Mouse (Mus musculus) spleen, adult 18-20 months (tissue): ENCODE measurements around the gene Glud1.
A peak's percentile ranks its signal among the peaks of the same experiment; 100 is the strongest.
"Not testable (repeated sequence)": the region's sequence is repeated elsewhere in the genome, so short reads cannot be mapped to it uniquely, and the experiment has no call there.

Experiments used
- DNase-seq, 2 experiments: peaks; one replicate each; pipeline ENCODE4 v3.0.0; 2022; ENCODE audit warnings: mixed read lengths in 2 of 2

Gene Glud1

DNA sequence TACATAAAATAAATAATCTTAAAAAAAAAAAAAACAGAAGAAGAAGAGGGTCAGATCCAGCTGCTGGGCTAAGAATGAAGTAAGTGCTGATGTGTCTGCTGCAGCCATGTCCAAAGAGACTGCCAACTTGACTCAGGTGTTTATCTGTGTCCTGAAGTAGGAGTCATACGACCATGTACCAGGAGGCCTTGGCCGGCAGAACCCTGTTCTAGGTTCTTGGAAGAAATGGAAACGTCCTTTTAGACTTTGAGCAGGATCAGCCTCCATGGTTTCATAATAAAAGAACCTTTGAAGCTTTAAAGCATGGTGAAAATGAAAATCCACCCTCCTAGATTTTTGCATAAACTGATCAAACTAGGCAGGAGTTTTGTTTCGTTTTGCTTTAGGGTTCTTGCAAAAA lies 43.9 kb downstream of the Glud1 start:
- no peak for DNase-seq

DNA sequence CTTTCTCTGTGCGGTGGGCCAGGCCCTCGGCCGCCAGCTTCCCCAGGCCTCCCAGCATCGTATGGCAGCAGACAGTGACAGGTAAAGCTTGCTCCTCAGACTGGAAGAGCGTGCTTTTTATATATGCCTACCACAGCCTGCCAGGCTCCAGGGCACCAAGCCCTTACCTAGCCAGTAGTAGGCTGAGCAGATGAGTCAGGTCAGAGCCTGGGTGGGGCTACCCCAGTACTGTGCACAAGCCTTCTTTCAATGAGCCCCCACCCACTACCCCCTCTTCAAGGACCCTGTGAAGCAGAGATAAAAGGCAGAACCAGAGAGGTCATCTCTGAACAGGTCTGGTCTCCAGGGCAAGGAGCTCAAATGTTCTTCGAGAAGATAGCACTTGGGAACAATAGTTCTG lies 44.8 kb downstream of the Glud1 start, which contains the start of gene Fam25c:
Gene Fam25c (minus strand): TSS at position 133 of the 400 bp plus-strand sequence.
- DNase-seq: no peak

DNA sequence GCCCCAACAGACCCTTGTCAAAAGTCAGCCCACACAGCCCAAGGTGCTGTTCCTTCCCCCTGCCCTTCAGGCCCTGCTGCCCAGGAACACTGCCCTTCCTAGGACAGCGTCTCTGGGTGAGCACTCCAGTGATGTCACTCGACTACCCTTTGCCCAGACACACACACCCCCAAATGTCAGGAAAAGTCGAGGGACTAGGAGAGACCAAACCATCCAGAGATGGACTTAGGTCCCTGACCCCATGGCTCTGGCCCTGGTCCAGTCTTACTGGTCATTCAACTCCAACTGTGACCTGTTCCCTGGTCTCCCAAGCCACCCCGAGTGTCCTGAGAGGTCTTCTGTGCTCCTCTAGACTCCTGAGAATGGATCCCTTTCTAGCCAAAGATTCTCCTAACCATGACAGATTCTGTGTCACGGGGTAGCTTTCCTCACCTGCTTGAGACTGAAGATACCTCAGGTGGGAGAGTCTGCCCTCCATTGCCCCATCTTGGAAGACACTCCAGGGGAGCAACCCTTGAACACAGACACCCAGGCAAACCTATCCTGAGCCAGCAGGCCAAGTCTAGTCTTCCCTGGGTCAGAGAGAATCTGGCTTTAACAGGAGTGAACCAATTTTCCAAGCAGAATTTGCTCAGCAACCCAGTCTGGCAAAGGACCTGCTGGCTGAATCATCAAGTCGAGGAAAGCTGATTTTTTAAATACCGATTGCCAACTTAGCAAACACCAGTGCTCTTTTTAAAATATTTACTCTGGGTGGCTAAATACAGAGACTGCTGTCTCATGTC lies 47.3 kb downstream of the Glud1 start:
- no peak for DNase-seq

DNA sequence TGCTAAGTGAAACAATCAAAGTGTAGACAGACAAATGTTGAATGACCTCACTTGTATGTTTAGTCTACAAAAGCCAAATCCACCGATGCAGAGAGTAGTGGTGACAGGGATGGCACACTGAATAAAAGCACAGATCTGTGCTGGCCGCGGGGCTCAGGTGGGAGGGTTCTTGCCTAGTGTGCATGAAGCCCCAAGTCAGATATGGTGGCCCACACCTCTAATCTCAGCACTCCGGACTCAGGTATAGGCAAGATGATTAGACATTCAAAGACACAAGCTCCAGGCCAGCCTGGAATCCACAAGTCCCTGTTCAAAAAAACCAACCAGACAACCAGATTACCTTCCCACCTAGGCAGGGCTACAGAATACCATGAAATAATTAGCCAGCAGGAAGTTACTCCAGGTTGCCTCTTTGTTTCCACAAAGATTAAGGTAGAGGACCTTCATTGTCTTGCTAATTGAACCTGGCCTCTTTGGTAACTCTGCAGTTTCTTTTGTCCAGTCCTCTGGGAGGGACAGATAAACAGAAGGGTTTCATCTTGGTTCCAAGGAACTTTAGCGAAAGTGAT lies 49.2 kb downstream of the Glud1 start:
- DNase-seq: no peak

DNA sequence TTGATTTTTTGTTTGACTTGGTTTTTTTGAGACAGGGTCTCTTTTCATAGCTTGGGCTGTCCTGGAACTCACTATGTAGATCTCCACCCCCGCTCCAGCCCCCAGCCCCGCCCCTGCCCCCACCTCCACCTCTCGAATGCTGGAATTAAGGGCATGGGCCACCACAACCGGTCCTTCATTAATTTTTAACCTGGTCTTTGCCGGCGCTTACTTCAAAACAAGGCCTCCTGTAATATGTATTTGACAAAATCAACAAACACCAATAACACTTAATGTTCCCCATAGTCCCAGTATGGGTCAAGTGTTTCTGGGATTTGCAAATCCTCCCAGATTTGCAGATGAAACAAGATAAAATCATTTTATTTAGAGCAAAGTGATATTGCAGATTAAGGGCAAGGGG lies 49.7 kb downstream of the Glud1 start:
- no peak for DNase-seq

DNA sequence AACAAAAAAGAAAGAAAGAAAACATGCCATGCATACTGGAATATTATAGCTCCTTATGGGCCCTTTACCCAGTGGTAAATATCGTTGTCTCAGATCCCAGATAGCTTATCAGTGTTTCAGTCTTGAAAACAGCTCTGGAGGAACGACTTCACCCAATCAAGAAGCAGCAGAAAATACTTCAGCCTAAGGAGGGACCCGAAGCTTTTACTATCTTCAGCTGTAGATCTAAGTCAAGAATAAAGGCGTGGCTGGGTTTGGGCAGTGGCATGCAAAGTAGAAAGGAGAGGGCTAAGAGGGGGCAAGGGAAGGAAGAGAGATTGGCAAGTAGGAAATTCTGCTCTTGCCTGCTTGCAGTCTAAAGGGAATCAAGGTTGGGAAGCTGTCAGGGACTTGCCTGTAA lies 51.6 kb downstream of the Glud1 start:
- DNase-seq: no peak

DNA sequence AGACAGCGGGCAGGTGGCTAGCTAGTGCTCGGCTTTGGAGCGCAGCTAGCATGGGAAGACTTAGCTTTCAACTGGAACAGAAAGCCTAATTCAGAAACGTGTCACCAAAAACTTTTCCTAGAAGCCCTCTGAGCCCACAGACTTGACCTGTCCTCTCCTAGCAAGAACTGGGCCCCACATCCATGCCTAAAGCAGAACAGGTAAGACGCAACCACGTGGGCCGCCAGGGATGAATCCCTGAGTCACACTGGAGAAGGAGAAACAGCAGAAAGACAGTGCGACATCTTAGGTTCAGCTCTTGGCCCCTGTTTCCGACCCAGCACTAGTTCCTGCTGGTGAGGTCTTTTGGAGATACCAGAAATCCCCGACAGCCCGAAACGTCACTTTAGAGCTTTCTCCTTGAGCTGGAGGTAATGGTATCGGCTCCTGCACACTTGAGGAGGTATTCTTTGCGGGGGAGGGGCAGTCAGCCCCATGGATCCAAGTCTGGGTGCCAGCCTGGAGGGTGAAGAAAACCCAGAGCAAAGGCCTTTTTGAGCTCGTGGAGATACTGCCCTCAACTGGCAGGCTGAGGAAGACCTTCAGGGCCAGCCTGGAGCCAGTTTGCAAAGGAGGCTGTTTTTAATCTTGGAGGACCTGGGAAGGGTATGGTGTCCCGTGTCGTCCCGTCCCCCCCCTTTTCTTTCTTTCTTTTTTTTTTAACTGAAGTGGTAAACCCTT lies 52.4 kb downstream of the Glud1 start:
- peak in 1 of 2 experiments; percentile 26 for DNase-seq

DNA sequence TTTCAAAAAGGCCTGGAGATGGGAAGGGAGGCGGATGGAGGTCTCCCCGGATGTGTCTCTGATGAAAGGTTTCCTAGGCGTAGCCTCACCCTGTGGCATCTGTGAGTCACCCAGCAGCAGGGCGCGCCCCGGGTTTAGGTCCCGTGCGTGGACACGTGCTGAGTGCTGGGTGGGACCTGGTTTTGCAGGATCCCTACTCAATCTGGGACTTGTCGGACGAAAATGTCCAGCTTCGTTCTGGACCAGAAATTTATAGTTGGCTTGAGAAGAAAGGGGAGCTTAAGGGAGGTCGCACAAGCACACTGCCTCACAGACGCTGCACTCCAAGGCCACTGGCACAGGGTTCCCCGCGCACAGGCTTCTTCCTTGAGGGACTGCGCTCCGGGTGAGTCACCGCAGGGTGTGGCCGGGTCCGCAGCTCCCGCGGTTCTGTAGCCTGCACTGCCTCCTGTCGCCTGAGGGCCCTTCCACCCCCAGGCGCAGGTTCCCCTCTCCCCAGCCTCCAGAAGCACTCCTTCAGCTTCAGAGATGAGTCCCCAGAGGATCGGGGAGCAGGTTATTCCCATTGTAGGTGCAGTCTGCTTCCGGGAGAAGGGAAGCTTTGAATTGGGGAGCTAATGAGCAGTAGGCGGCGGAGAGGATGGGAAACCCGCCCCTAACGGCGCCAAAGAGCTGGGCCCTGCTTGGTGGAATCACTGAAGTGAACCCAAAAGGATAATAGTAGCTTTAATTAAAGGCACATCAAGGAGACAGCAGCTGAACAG lies 53.1 kb downstream of the Glud1 start:
- peak in 1 of 2 experiments; percentile 14 for DNase-seq

DNA sequence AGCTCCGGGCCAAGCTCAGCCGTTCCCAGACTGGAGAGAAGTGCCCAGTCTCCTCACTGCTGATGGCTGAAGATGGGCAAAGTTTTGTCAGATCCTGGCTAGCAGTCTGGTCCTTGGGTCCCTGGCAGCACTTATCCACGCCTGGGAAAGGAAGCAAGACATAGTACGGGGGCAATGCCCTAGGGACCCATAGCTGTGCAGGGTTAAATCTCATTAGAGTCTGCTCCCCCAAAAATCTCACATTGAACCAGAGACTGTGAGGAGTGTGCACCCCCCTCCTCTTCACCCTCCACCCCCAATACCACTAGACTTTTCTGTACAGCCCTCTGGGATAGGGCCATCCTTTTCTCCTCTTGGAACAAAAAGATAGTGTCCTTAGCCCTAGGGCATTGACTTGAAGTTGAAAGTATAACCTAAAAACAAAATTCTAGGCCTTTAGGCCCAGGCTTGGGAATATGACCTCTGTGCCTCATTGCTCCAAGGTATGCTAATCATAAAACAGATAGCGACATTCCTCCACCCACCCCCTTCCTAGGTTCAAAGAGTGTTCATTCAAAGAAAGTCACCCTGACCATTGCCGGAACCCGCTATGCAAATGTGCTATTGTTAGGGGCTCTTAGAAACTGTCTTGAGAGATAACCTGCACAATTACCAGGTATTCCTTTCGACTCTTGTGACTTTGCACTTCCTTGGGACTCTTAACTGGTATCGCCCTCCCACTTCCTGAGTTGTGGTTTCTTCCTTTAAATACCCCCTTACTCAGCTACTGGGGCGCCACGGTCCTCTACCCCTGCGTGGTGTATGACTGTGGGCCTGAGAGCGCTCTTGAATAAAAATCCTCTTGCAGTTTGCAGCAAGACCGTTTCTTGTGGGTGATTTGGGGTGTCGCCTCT lies 54.0 kb downstream of the Glud1 start:
- DNase-seq: not testable (repeated sequence)

DNA sequence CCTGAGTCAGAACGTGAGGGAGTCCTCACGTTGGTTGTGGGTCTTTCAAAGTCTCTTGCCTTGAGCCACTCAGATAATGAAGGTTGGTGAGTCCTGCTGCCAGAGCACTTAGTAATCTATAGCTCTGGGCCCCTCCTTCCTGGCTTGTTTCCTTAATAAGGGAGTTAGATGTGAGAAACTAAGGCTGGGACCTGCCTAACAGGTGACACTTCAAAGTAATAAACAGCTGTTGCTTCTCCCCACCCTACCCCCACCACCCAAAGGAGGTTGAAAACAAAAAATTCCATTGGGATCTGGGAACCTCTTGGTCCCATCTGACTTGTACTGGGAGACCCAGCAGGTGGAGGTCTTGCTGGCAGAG lies 54.6 kb downstream of the Glud1 start:
- DNase-seq: no peak

DNA sequence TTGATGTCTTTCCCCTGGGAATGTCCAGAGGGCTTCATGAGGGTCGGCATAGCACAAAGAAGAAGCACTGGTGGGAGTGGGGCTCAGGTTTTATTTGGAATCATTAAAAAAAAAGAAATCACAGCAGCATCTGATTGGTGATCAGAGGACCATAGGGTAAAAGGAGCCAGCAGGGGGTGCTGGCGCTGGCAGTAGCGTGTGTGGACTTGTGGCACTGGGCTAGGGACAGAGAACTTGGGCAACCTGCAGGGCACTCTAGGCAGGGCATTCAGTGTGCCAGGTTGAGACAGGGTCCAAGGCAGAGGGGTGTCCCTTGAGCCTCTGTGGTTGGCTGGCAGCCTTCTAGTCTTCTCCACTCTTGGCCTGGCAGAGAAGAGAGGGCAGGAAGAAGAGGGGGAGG lies 59.7 kb downstream of the Glud1 start:
- DNase-seq: no peak

DNA sequence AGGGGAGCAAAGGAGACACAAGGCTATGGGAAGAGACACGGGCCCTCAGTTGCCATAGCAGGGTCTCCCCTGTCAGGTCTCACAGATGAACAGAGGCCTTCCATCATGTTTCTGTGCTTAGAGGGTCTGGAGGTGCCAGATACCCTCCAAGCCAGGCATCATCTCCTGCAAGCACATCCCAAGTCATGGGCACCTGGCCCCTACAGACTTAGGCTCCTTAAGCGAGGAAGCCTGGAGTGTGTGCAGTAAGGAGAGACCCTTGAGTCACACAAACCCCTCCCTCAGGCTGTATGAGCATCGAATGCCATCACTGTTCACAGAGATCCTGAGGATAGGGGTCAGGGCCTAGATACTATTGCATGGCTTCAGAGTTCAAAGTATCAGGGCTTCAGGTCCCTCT lies 60.4 kb downstream of the Glud1 start:
- no peak for DNase-seq

DNA sequence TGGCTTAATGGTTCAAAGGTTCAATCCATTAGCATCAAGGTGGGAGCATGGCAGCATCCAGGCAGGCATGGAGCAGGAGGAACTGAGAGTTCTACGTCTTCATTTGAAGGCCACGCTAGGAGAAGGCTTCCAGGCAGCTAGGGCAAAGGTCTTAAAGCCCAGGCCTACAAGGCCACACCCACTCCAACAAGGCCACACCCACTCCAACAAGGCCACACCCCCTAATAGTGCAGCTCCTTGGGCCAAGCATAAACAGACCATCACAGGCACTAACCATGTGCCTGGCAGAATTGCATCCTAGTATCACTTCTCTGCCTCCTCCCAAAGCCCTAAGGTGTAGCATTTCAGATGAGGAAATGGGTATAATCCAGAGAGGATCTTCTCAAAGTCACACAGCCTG lies 61.2 kb downstream of the Glud1 start:
- no peak for DNase-seq

DNA sequence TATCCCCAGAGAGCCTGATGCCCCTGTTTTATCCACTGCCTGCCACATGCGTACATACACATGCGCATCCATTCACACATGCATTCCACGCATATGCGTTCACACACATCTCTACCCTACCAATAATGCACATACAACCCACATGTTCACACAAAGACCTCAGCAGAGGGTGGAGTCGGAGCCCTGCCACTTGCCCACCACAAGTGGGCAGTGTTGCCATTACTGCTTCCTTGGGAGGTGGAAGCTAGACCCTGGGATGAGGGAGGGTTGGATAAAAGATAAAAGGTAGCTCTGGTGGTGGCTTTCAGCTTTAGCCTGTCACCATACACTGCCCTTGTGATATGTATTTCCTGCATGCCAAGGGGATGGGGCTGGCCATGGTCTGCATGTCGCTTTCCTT lies 62.1 kb downstream of the Glud1 start:
- DNase-seq: peak in 1 of 2 experiments; percentile 19

DNA sequence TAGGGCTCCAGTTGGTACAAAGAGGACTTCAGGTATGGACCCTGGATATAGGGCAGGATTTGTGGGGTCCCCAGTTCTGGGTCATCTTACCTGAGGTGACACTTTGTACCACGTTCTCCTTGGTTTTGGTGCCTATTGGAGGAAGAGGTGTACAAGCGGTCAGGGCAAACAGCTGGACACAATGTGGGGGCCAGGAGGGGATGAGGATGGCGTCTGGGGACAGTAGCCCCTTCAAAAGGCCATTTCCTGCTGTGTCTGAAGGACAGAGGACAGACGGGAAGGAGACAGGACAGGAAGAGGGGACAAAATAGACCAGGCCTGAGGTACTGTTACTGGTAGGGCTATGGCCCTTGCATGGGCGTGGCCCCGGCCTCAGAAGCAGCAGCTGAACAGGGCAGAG lies 63.1 kb downstream of the Glud1 start:
- no peak for DNase-seq

DNA sequence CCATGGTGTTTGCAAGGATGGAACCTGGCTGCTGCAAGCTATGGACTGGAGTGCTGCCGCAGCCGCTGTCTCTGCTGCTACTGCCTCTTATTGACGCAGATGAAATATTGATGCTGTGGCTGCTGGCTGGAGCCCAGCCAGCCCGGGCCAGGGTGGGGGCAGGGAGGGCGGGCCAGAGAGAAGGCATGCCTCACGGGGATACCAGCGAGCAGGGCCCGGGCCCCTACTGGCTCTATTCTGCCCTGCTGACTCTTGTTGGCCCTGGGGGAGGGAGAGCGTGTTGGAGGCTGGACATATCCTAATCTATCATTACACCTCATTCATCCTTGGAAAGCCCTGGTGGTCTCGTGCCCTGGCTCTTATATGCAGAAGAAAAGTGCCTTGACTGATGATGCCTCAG lies 64.0 kb downstream of the Glud1 start, which contains the start of gene Sncg:
Gene Sncg (minus strand): TSS at position 213 of the 400 bp plus-strand sequence.
- DNase-seq: no peak

DNA sequence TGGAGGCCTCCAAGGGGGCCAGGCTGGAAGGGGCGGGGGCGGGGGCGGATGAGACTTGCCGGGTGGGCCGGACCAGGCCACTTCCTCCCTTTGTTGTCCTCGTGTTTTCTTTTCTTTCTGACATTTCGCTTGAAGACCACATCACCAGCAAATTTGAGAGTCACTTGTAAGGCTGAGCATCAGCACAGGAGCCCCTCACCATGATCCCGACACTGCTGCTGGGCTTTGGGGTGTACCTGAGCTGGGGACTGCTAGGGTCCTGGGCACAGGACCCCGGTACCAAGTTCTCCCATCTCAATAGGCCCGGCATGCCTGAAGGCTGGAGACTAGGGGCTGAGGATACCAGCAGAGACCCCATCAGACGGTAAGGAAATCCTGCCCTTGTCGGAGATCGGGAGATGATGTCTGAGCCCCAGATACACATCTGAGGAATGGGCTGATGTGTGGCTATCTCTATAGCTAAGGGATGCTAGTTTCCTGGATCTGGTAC lies 64.9 kb downstream of the Glud1 start, which contains the start of gene Mmrn2:
Gene Mmrn2 (plus strand): TSS at position 51 of the 490 bp plus-strand sequence.
- no peak for DNase-seq

DNA sequence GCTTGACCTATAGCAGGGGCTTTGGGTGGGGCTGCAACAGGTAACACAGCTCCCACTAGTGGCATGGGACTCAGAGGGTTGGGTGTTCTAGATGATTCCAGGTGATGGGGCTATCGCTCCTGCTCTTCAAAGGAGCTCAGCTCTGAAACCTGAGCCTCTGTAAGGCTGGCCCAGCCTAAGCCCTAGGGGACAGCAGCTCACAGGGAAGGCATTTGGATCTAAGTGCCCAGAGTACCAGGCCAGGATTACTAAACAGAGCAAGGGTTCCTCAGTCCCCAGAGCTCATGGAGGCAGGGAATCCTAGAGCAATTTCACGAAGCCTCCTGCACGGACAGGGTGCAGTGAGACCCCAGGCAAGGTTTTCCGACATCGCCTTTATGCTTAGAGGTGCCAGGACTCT lies 65.4 kb downstream of the Glud1 start:
- no peak for DNase-seq

DNA sequence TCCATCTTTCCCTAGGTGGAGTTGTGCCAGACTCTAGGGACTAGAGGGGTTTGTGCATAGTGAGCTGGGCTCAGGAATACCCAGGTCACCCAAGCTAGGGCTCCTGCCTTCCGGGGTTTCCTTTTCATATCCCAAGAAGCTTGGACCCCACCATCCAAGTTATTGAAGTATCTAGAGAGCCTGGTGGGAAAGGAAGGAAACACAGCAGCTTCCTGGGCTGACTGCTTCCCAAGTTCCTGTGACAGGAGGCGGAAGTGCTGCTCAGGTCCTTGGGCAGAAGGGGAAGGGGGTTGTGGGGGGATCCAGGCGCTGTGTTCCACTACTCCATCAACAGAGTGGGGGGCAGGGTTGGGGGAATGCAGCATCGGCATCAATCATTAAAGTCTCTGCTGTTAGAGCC lies 66.6 kb downstream of the Glud1 start:
- no peak for DNase-seq

DNA sequence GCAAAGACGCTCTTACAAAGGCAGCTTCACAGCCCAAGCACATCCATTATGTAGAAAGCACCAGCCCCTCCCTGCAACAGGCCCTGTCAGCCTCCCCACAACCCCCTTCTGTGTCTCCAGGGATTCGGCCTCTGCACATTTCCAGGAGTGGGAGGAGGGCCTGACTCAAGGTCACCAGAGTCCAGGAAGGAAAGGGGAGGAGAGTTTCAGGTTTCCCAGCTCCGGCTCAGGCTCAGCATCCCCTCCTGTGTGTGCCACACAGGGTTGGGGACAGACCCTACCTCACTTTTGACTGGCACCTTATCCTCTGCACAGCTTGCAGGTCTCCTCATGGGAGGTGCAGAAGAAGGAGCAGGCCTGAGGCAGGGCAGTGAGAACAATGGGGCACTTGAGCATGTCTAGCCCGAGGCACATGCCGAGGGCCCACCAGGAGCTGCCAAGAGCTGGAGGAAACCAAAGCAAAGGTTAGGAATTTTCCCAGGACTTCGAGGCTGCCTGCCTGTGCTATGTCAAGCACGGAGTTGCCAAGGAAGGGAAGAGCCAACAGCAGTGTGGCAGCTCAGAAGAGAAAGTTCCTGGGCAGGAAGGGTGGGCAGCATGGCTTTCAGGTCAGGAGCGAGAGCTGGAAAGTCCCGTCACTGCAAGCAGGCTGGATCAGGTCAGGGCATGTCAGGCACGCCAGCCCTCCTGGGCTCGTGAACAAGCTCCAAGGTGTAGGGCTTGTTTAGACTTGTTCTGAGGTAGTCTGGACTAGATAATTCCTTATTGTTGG lies 68.2 kb downstream of the Glud1 start:
- no peak for DNase-seq
